Mouse (Mus musculus) Patski (cell line): ENCODE results near the gene Nlgn3. TPM values are rescaled to one million over a fixed set of nuclear protein-coding genes. Genes with fewer than 3 reads are reported as not detected.
A peak's percentile ranks its signal among the peaks of the same experiment; 100 is the strongest.
"Not testable (repeated sequence)": the region's sequence is repeated elsewhere in the genome, so short reads cannot be mapped to it uniquely, and the experiment has no call there.

Experiments
- ATAC-seq: fragments of 100-300 bp; one replicate; pipeline ENCODE4 v1.8.0; 2021
- CTCF ChIA-PET: fragments of 350-600 bp; sonication (Branson Sonifier 250); formaldehyde crosslinking; loops from one replicate; lab custom pipeline; 2022; ENCODE audit warnings: inconsistent platforms; lab: Charles Lee
- POLR2A ChIA-PET: fragments of 350-600 bp; sonication (Branson Sonifier 250); formaldehyde crosslinking; loops from one replicate; lab custom pipeline; 2022; ENCODE audit warnings: antibody characterized with exemption, inconsistent platforms; lab: Charles Lee
- DNase-seq: peaks from one replicate; pipeline ENCODE4 v3.0.0-alpha.2; 2011; ENCODE audit warnings: low read depth, low spot score
- H3K27me3 ChIP-seq: fragments of 371-371 bp; one replicate; pipeline ENCODE4 v1.5.1; 2021
- CTCF ChIP-seq: fragments of 100-300 bp; IDR thresholded peaks from one replicate; pipeline ENCODE4 v1.5.1; 2021
- in situ Hi-C: fragments of 300-500 bp; cut with MboI; formaldehyde crosslinking; loops from 3 replicates; pipeline ENCODE4 v1.11.1; 2018; ENCODE audit warnings: low pct_unique_long_range_greater_than_20kb, mixed read lengths
- polyA plus RNA-seq: library from polyadenylated mRNA; unstranded; gene quantifications from one replicate; pipeline ENCODE4 v1.2.3, GENCODE M21; 2021

Nlgn3 gene
- polyA plus RNA-seq, 1 experiment from 2014 or later = 0.09 TPM

GRCm38 (mm10) chrX:101332031-101332374 is 33.0 kb downstream of the Nlgn3 start:
- in situ Hi-C loops = no loop called here
- POLR2A ChIA-PET = interaction anchor here (1.3 kb wide), 1 partner anchor 72 kb away, joined by 3 read pairs; no protein-coding TSS in a partner anchor
- DNase-seq (no peak), ATAC-seq (no peak)
- no peak for TF ChIP-seq CTCF
- H3K27me3 ChIP-seq = peaks cover 3% of the 10 kb centered on the region
- CTCF ChIA-PET = interaction anchor here (1.8 kb wide), 1 partner anchor 200 kb away, joined by 5 read pairs; no protein-coding TSS in a partner anchor

- peaks cover 3% of the 10 kb centered on the region for H3K27me3 ChIP-seq
- CTCF ChIA-PET = interaction anchor here (1.8 kb wide), 1 partner anchor 201 kb away, joined by 5 read pairs; no protein-coding TSS in a partner anchor
- ATAC-seq = peak; percentile 98
- DNase-seq = peak; percentile 71
- in situ Hi-C loops = no loop called here
- no peak for TF ChIP-seq CTCF
- POLR2A ChIA-PET = interaction anchor here (0.7 to 1.3 kb wide), 3 partner anchors 58 to 603 kb away, joined by 3 to 4 read pairs (median 3); partner anchors contain the start of gene Gdpd2
Observed at GRCm38 (mm10) chrX:101332375-101333211, 33.6 kb downstream of the Nlgn3 start.

DNA sequence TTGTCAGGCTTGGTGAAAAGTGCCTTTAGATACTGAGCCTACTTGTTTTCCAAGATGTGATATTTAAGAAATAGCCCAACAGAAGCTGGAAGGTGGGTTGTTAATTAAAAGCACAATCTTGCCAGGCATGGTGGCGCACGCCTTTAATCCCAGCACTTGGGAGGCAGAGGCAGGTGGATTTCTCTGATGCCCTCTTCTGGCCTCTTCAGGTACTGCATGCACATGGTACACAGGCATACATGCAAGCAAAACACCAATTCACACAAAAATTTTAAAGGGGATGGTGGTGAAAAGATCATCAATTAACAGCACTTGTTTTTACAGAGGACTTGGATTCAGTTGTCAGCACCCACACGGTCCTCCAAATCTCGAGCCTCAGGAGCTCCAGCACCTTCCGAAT is 35.6 kb downstream of the Nlgn3 start:
- in situ Hi-C loops = no loop called here
- DNase-seq (no peak), ATAC-seq (no peak)
- TF ChIP-seq CTCF = no peak
- ChIA-PET POLR2A (no interaction called here), CTCF (no interaction called here)
- H3K27me3 ChIP-seq = peaks cover 3% of the 10 kb centered on the region

GRCm38 (mm10) chrX:101338666-101339065 is 39.7 kb downstream of the Nlgn3 start:
- ChIA-PET CTCF (no interaction called here), POLR2A (no interaction called here)
- DNase-seq = no peak
- no peak for ATAC-seq
- no peak for TF ChIP-seq CTCF
- H3K27me3 ChIP-seq = no peaks in the 10 kb centered on the region
- in situ Hi-C loops = no loop called here

DNA sequence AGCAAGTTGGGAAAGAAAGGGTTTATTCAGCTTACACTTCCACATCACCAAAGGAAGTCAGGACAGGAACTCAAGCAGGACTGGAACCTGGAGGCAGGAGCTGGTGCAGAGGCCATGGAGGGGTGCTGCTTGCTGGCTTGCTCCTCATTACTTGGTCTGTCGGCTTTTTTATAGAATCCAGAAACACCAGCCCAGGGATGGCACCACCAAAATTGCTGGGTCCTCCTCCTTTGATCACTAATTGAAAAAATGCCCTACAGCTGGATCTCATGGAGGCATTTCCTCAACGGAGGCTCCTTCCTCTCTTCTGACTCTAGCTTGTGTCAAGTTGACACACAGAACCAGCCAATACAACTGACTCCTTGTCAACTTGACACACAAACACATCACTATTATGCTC is 43.9 kb downstream of the Nlgn3 start:
- POLR2A ChIA-PET, in situ Hi-C loops, H3K27me3 ChIP-seq, ATAC-seq, CTCF ChIA-PET, DNase-seq: not testable (repeated sequence)

DNA sequence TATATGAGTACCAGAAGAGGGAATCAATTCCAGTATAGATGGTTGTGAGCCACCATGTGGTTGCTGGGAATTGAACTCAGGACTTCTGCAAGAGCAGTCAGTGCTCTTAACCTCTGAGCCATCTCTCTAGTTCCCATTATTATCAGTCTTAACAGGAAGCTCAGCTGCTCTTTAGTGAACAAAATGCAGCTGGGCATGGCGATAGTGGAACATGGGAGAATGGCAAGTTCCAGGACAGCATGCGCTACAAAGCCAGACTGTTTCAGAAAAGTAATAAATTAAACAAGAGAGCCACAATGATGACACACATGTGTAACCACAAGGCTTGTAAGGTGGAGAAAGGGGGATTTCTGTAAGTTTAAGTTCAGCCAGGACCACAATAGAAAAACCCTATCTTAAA is 46.5 kb downstream of the Nlgn3 start:
- no peak for TF ChIP-seq CTCF
- in situ Hi-C loops = no loop called here
- no peak for ATAC-seq
- ChIA-PET POLR2A (no interaction called here), CTCF (no interaction called here)
- DNase-seq = no peak
- no peaks in the 10 kb centered on the region for H3K27me3 ChIP-seq

DNA sequence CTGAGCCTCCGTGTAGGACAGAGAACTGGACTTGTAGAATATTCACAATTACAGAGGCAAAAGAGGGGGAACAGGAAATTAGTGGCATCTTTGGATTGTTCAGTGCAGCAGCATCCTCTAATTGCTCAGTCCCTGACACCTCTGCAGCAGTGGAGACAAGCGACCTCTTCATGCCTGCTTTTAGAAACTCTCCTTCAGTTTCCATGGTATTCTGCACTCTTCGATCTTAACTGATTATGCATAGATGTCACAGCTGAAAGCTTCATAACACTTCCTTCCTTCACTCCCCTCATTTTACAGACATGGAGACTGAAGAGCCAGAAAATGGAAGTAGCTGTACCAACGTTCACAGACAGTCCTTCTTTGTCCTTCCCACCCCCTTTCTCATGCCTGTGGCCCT is 47.5 kb downstream of the Nlgn3 start:
- in situ Hi-C loops = no loop called here
- POLR2A ChIA-PET = no interaction called here
- no peak for TF ChIP-seq CTCF
- no peak for ATAC-seq
- CTCF ChIA-PET = no interaction called here
- H3K27me3 ChIP-seq = no peaks in the 10 kb centered on the region
- DNase-seq = no peak

DNA sequence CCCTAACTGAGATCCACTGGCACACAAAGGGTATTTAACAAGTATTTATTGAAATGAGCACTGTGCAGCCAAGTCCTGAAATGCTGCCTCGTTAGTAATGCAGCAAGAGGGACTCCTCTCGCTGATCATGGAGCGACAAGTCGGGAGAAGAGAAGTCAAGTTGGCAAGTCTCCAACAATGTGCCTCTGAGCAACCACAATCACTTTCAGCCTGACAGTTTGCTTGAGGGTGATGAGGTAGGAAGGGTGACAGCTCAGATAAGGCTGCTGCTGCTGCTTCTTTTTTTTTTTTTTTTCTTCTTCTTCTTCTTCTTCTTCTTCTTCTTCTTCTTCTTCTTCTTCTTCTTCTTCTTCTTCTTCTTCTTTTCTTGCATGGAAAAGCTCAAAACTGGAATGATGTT is 52.2 kb downstream of the Nlgn3 start:
- no peak for TF ChIP-seq CTCF
- no peak for DNase-seq
- in situ Hi-C loops = no loop called here
- ChIA-PET POLR2A (no interaction called here), CTCF (no interaction called here)
- ATAC-seq = no peak
- H3K27me3 ChIP-seq = peaks cover 9% of the 10 kb centered on the region

- DNase-seq, in situ Hi-C loops, CTCF ChIA-PET, H3K27me3 ChIP-seq, ATAC-seq, POLR2A ChIA-PET: not testable (repeated sequence)
- peak; percentile 41 for TF ChIP-seq CTCF
Observed at GRCm38 (mm10) chrX:101358902-101359301, 59.9 kb downstream of the Nlgn3 start.

GRCm38 (mm10) chrX:101369001-101369400 is 70.0 kb downstream of the Nlgn3 start:
- DNase-seq (no peak), ATAC-seq (peak; percentile 57)
- POLR2A ChIA-PET = interaction anchor here (0.7 kb wide), 1 partner anchor 23 kb away, joined by 3 read pairs; no protein-coding TSS in a partner anchor
- TF ChIP-seq CTCF = no peak
- peaks cover 16% of the 10 kb centered on the region for H3K27me3 ChIP-seq
- in situ Hi-C loops = no loop called here
- CTCF ChIA-PET = no interaction called here

GRCm38 (mm10) chrX:101370573-101370972 is 71.6 kb downstream of the Nlgn3 start:
- ChIA-PET CTCF (no interaction called here), POLR2A (interaction anchor here (0.5 kb wide), 1 partner anchor 307 kb away, joined by 3 read pairs; no protein-coding TSS in a partner anchor)
- H3K27me3 ChIP-seq = peaks cover 21% of the 10 kb centered on the region
- DNase-seq (no peak), ATAC-seq (no peak)
- in situ Hi-C loops = no loop called here
- TF ChIP-seq CTCF = no peak
